ENCODE assay signal across 8 mouse cellular contexts in genomic region chr14:54927296-54927695, GRCm38 (mm10). TPM values are rescaled to one million over a fixed set of nuclear protein-coding genes. Genes with fewer than 3 reads are reported as not detected.
DNase-seq lines count a peak whose midpoint lies in the region; ATAC-seq and TF ChIP-seq lines count a peak whose summit lies in the region.
"Had no signal": no experiment of that assay in that cellular context is flagged by ENCODE, and none has a peak within 500 bp of the region (broad histone marks: within the 10 kb centered on the region; RNA-seq: fewer than 3 reads in every experiment).

No protein-coding gene starts in this region.

- no peak for TF ChIP-seq POLR2A in olfactory bulb, adult 2 months (IDR thresholded peaks at IDR 0.05; ENCODE audit: insufficient read depth, low read depth, low read length)

- H3K4me1 ChIP-seq in forebrain, embryonic 11.5 days (replicated peaks; ENCODE audit: control insufficient read depth, insufficient read depth, low read length), result peaks cover 14% of the 10 kb centered on the region; the same call in 1 of the 2 replicates
- peaks cover 30% of the 10 kb centered on the region for H3K4me1 ChIP-seq in intestine, embryonic 15.5 days (replicated peaks)
- peaks cover 45% of the 10 kb centered on the region for H3K4me1 ChIP-seq in olfactory bulb, adult 2 months (ENCODE audit: control insufficient read depth, insufficient read depth, low read length)

- intact Hi-C loops in left cerebral cortex, adult 2 months (cut with DNase I), result no loop called here

- peaks cover 1% of the 10 kb centered on the region for H3K36me3 ChIP-seq in forebrain, embryonic 11.5 days (ENCODE audit: control insufficient read depth, insufficient read depth, low read length)
- H3K36me3 ChIP-seq in intestine, embryonic 15.5 days, result no peaks in the 10 kb centered on the region

- TF ChIP-seq CTCF in left cerebral cortex, adult 2 months (IDR thresholded peaks at IDR 0.05), result no peak
- no peak for TF ChIP-seq CTCF in olfactory bulb, adult 2 months (IDR thresholded peaks at IDR 0.05; ENCODE audit: insufficient read depth, low read depth, low read length)

- peak overlapping the region; percentile 96 for H3K4me2 ChIP-seq in forebrain, embryonic 11.5 days (ENCODE audit: low read depth, low read length, severe bottlenecking)
- H3K4me2 ChIP-seq in intestine, embryonic 15.5 days (replicated peaks), result peak overlapping the region; percentile 94

- no peak for DNase-seq in left cerebral cortex, adult 2 months (ENCODE audit: extremely low spot score in 1 of 2, low spot score in 2 of 2)
- no peak for DNase-seq in left cerebral cortex, adult 18-20 months (ENCODE audit: low spot score in 2 of 2)
- no peak for DNase-seq in forebrain, embryonic 11.5 days (ENCODE audit: low spot score)
- DNase-seq in right cerebral cortex, postnatal 36 days (ENCODE audit: low spot score in 2 of 2), result no peak
- no peak for DNase-seq in gastrocnemius, adult 18-20 months (ENCODE audit: low spot score)

- H3K27ac ChIP-seq in left cerebral cortex, adult 2 months, result peak overlapping the region; percentile 76
- H3K27ac ChIP-seq in forebrain, embryonic 11.5 days (ENCODE audit: low read depth, low read length), result peak overlapping the region; percentile 98
- peak overlapping the region; percentile 99 for H3K27ac ChIP-seq in intestine, embryonic 15.5 days
- peak overlapping the region; percentile 32 for H3K27ac ChIP-seq in olfactory bulb, adult 2 months (ENCODE audit: insufficient read depth, low read depth, low read length)

- ATAC-seq in forebrain, embryonic 11.5 days (replicated peaks; ENCODE audit: low FRiP score), result no peak
- ATAC-seq in intestine, embryonic 15.5 days, result no peak

- H3K9ac ChIP-seq in forebrain, embryonic 11.5 days (ENCODE audit: low read length), result peak overlapping the region; percentile 95
- H3K9ac ChIP-seq in intestine, embryonic 15.5 days, result peak overlapping the region; percentile 86

- H3K27me3 ChIP-seq in forebrain, embryonic 11.5 days (ENCODE audit: control insufficient read depth, insufficient read depth, low read length), result no peaks in the 10 kb centered on the region
- H3K27me3 ChIP-seq in intestine, embryonic 15.5 days (replicated peaks), result peaks cover 15% of the 10 kb centered on the region; the same call in 1 of the 2 replicates

- no peaks in the 10 kb centered on the region for H3K9me3 ChIP-seq in forebrain, embryonic 11.5 days (ENCODE audit: control insufficient read depth, low read length)
- H3K9me3 ChIP-seq in intestine, embryonic 15.5 days, result no peaks in the 10 kb centered on the region

- H3K4me3 ChIP-seq in left cerebral cortex, adult 2 months, result no peak overlapping the region
- H3K4me3 ChIP-seq in forebrain, embryonic 11.5 days (ENCODE audit: low read depth, low read length), result peak overlapping the region; percentile 52
- H3K4me3 ChIP-seq in intestine, embryonic 15.5 days (replicated peaks), result peak overlapping the region; percentile 58
- H3K4me3 ChIP-seq in olfactory bulb, adult 2 months (ENCODE audit: insufficient read depth, low read depth, low read length), result no peak overlapping the region

- 14% methylated on average over 7 of the region's 7 CpGs for WGBS in forebrain, embryonic 11.5 days
- WGBS in intestine, embryonic 15.5 days, result 21% methylated on average over 7 of the region's 7 CpGs
- 23% methylated on average over 7 of the region's 7 CpGs for WGBS in olfactory bulb, adult 2 months

RNA-seq across cellular contexts. Expression of gene Efs, which starts 1.4 kb away (rescaled TPM):
- 1 to 10 TPM; 5.1 to 8.1 TPM for total RNA-seq in left cerebral cortex, adult 2 months (2021)
- 1 to 10 TPM; 8.4 to 8.6 TPM for total RNA-seq in left cerebral cortex, adult 18-20 months (2021)
- 39.4 and 41.8 TPM in 2 replicates for polyA plus RNA-seq in forebrain, embryonic 11.5 days (2014; fragmentation: Nextera tagmentation; extraction: Ambion mirVana)
- polyA plus RNA-seq in intestine, embryonic 15.5 days (2015; fragmentation: Nextera tagmentation; extraction: Ambion mirVana), result 20.0 and 20.7 TPM in 2 replicates
- not detected in 2 replicates for polyA plus RNA-seq in olfactory bulb, adult 2 months (2012; ENCODE audit: insufficient read depth, insufficient read length, low replicate concordance, missing spikeins)
- total RNA-seq in gastrocnemius, adult 18-20 months (2021), result 1 to 10 TPM in 1 of 2 experiments, under 1 TPM in 1; 0.78 to 1.5 TPM
- total RNA-seq: megakaryocyte-erythroid progenitor cell, adult 5-6 weeks had no signal

RNA-seq across cellular contexts. Expression of gene Il25, which starts 5.2 kb away (rescaled TPM):
- not detected for total RNA-seq in left cerebral cortex, adult 2 months (2021)
- under 1 TPM in 1 of 2 experiments, not detected in 1; 0.33 TPM for total RNA-seq in left cerebral cortex, adult 18-20 months (2021)
- not detected in 2 replicates for polyA plus RNA-seq in forebrain, embryonic 11.5 days (2014; fragmentation: Nextera tagmentation; extraction: Ambion mirVana)
- polyA plus RNA-seq in intestine, embryonic 15.5 days (2015; fragmentation: Nextera tagmentation; extraction: Ambion mirVana), result not detected in 2 replicates
- polyA plus RNA-seq in olfactory bulb, adult 2 months (2012; ENCODE audit: insufficient read depth, insufficient read length, low replicate concordance, missing spikeins), result not detected in 2 replicates
- total RNA-seq in gastrocnemius, adult 18-20 months (2021), result not detected
- total RNA-seq: megakaryocyte-erythroid progenitor cell, adult 5-6 weeks had no signal

RNA-seq across cellular contexts. Expression of gene Cmtm5, which starts 8.8 kb away (rescaled TPM):
- 10 to 100 TPM; 46.5 to 53.5 TPM for total RNA-seq in left cerebral cortex, adult 2 months (2021)
- 10 to 100 TPM; 45.2 to 52.0 TPM for total RNA-seq in left cerebral cortex, adult 18-20 months (2021)
- 0.69 TPM in 1 of 2 replicates, not detected in the other for polyA plus RNA-seq in forebrain, embryonic 11.5 days (2014; fragmentation: Nextera tagmentation; extraction: Ambion mirVana)
- polyA plus RNA-seq in intestine, embryonic 15.5 days (2015; fragmentation: Nextera tagmentation; extraction: Ambion mirVana), result 2.2 and 2.3 TPM in 2 replicates
- not detected in 2 replicates for polyA plus RNA-seq in olfactory bulb, adult 2 months (2012; ENCODE audit: insufficient read depth, insufficient read length, low replicate concordance, missing spikeins)
- total RNA-seq in gastrocnemius, adult 18-20 months (2021), result under 1 TPM in 1 of 2 experiments, not detected in 1; 0.50 TPM
- total RNA-seq: megakaryocyte-erythroid progenitor cell, adult 5-6 weeks had no signal

RNA-seq across cellular contexts. Expression of gene Slc22a17, which starts 14.4 kb away (rescaled TPM):
- total RNA-seq in left cerebral cortex, adult 2 months (2021), result 100 to 1,000 TPM; 586 to 617 TPM
- 100 to 1,000 TPM; 571 to 605 TPM for total RNA-seq in left cerebral cortex, adult 18-20 months (2021)
- 44.4 and 51.8 TPM in 2 replicates for polyA plus RNA-seq in forebrain, embryonic 11.5 days (2014; fragmentation: Nextera tagmentation; extraction: Ambion mirVana)
- 30.2 and 33.2 TPM in 2 replicates for polyA plus RNA-seq in intestine, embryonic 15.5 days (2015; fragmentation: Nextera tagmentation; extraction: Ambion mirVana)
- 220 TPM in 1 of 2 replicates, not detected in the other for polyA plus RNA-seq in olfactory bulb, adult 2 months (2012; ENCODE audit: insufficient read depth, insufficient read length, low replicate concordance, missing spikeins)
- total RNA-seq in gastrocnemius, adult 18-20 months (2021), result 1 to 10 TPM; 1.2 to 1.3 TPM

RNA-seq across cellular contexts. Expression of gene Pabpn1, which starts 35.0 kb away (rescaled TPM):
- total RNA-seq in left cerebral cortex, adult 2 months (2021), result 100 to 1,000 TPM; 247 to 267 TPM
- total RNA-seq in left cerebral cortex, adult 18-20 months (2021), result 100 to 1,000 TPM; 229 to 230 TPM
- polyA plus RNA-seq in forebrain, embryonic 11.5 days (2014; fragmentation: Nextera tagmentation; extraction: Ambion mirVana), result 182 and 221 TPM in 2 replicates
- polyA plus RNA-seq in intestine, embryonic 15.5 days (2015; fragmentation: Nextera tagmentation; extraction: Ambion mirVana), result 108 and 119 TPM in 2 replicates
- polyA plus RNA-seq in olfactory bulb, adult 2 months (2012; ENCODE audit: insufficient read depth, insufficient read length, low replicate concordance, missing spikeins), result not detected in 2 replicates
- total RNA-seq in gastrocnemius, adult 18-20 months (2021), result 10 to 100 TPM; 46.1 to 51.0 TPM

Comparison
In these comparisons a context has a peak if more than half of its experiments do, and no peak if none do; other contexts are left out.
1. H3K27ac ChIP-seq: peak in every context shown above with its lines; median percentile 99 in intestine, embryonic 15.5 days; 98 in forebrain, embryonic 11.5 days; 76 in left cerebral cortex, adult 2 months; 32 in olfactory bulb, adult 2 months.
2. H3K4me3 ChIP-seq: peak in forebrain, embryonic 11.5 days (single experiment) and intestine, embryonic 15.5 days (single experiment); none in left cerebral cortex, adult 2 months (single experiment) and olfactory bulb, adult 2 months (single experiment).
3. RNA of gene Cmtm5, which starts 8.8 kb away (total RNA-seq): 46.5 to 53.5 TPM in left cerebral cortex, adult 2 months and 45.2 to 52.0 TPM in left cerebral cortex, adult 18-20 months; 0.50 TPM in gastrocnemius, adult 18-20 months; every median in the first group is over 10 times any median in the second.